Mouse (Mus musculus): ENCODE measurements around the gene Hdac10. TPM values are rescaled to one million over a fixed set of nuclear protein-coding genes. Genes with fewer than 3 reads are reported as not detected.
A peak's percentile ranks its signal among the peaks of the same experiment; 100 is the strongest.

Hdac10 gene
- total RNA-seq, 2 experiments from 2014 or later: 12.8 to 16.8 TPM

GRCm38 (mm10) chr15:89089248-89090051 lies 39.0 kb downstream of the Hdac10 start:
- DNase-seq (ENCODE audit: low spot score in 2 of 2): no peak
- intact Hi-C loops (cut with DNase I): loop anchor here (1.0 kb wide), 1 partner anchor 13 kb away; no protein-coding TSS in a partner anchor

- intact Hi-C loops (cut with DNase I): loop anchor here (1.0 kb wide), 1 partner anchor 12 kb away; no protein-coding TSS in a partner anchor
- peak; percentile 89 to 92 for DNase-seq (ENCODE audit: low spot score in 2 of 2)
Observed at GRCm38 (mm10) chr15:89088607-89089247, 39.8 kb downstream of the Hdac10 start, which contains the start of gene Selenoo. Gene Selenoo, plus strand, starts transcription at chr15:89089084.

- intact Hi-C loops (cut with DNase I): no loop called here
- DNase-seq (ENCODE audit: low spot score in 2 of 2): no peak
Observed at GRCm38 (mm10) chr15:89084826-89085225, 43.7 kb downstream of the Hdac10 start.

- intact Hi-C loops (cut with DNase I): no loop called here
Observed at GRCm38 (mm10) chr15:89083906-89084305, 44.6 kb downstream of the Hdac10 start.

GRCm38 (mm10) chr15:89078208-89078836 lies 50.2 kb downstream of the Hdac10 start:
- no peak for DNase-seq (ENCODE audit: low spot score in 2 of 2)
- intact Hi-C loops (cut with DNase I): no loop called here

More at GRCm38 (mm10) chr15:89083906-89084305, 44.6 kb downstream of the Hdac10 start:
- DNase-seq (ENCODE audit: low spot score in 2 of 2): no peak

GRCm38 (mm10) chr15:89076156-89076731 lies 52.3 kb downstream of the Hdac10 start:
- intact Hi-C loops (cut with DNase I): loop anchor here (1.0 kb wide), 1 partner anchor 13 kb away; the partner anchor contains the start of gene Selenoo
- peak; percentile 46 to 47 for DNase-seq (ENCODE audit: low spot score in 2 of 2)

GRCm38 (mm10) chr15:89075478-89076147 lies 52.9 kb downstream of the Hdac10 start:
- intact Hi-C loops (cut with DNase I): loop anchor here (1.0 to 2.0 kb wide), 2 partner anchors 14 to 15 kb away; partner anchors contain the start of gene Selenoo
- DNase-seq (ENCODE audit: low spot score in 2 of 2): peak; percentile 83 to 85

GRCm38 (mm10) chr15:89074613-89075477 lies 53.7 kb downstream of the Hdac10 start, which contains the start of gene Trabd:
Gene Trabd, plus strand, starts transcription at chr15:89075124.
- intact Hi-C loops (cut with DNase I): loop anchor here (2.0 kb wide), 1 partner anchor 14 kb away; no protein-coding TSS in a partner anchor
- DNase-seq (ENCODE audit: low spot score in 2 of 2): no peak

- DNase-seq (ENCODE audit: low spot score in 2 of 2): no peak
- intact Hi-C loops (cut with DNase I): loop anchor here (2.0 kb wide), 1 partner anchor 13 kb away; no protein-coding TSS in a partner anchor
Observed at GRCm38 (mm10) chr15:89073993-89074603, 54.4 kb downstream of the Hdac10 start.

Small RNA genes lying within 50 kb of the gene (microRNA-seq; reads per million reads assigned to microRNA genes)
- gene Mir7118: 2.3 reads per million

Other genes starting within 250 kb of the Hdac10 start
- 1 to 10 TPM; 1.1 to 2.1 TPM for gene Ttll8, start 174.3 kb downstream of the Hdac10 start, total RNA-seq (2021)
- 100 to 1,000 TPM in 1 of 2 experiments, 10 to 100 TPM in 1; 99.9 to 111 TPM for gene Mlc1, start 149.7 kb downstream of the Hdac10 start, total RNA-seq (2021)
- not detected for gene Mov10l1, start 145.8 kb downstream of the Hdac10 start, total RNA-seq (2021)
- gene Panx2, start 69.0 kb downstream of the Hdac10 start, total RNA-seq (2021): 100 to 1,000 TPM; 100 to 103 TPM
- gene Trabd, start 53.6 kb downstream of the Hdac10 start, total RNA-seq (2021): 10 to 100 TPM; 16.8 to 19.5 TPM
- gene Selenoo, start 39.6 kb downstream of the Hdac10 start, total RNA-seq (2021): 10 to 100 TPM; 22.6 to 23.1 TPM
- 10 to 100 TPM; 29.6 to 30.6 TPM for gene Tubgcp6, start 5.6 kb downstream of the Hdac10 start, total RNA-seq (2021)
- gene Mapk12, start 12.0 kb upstream of the Hdac10 start, total RNA-seq (2021): 10 to 100 TPM in 1 of 2 experiments, 1 to 10 TPM in 1; 6.1 to 11.1 TPM
- 10 to 100 TPM; 45.3 to 54.5 TPM for gene Mapk11, start 20.9 kb upstream of the Hdac10 start, total RNA-seq (2021)
- 10 to 100 TPM; 42.2 to 54.0 TPM for gene Plxnb2, start 52.1 kb upstream of the Hdac10 start, total RNA-seq (2021)
- gene Dennd6b, start 67.8 kb upstream of the Hdac10 start, total RNA-seq (2021): 10 to 100 TPM; 39.9 to 52.2 TPM
- 100 to 1,000 TPM; 162 to 167 TPM for gene Ppp6r2, start 82.9 kb upstream of the Hdac10 start, total RNA-seq (2021)
- 100 to 1,000 TPM; 241 to 247 TPM for gene Sbf1, start 186.6 kb upstream of the Hdac10 start, total RNA-seq (2021)
- not detected for gene Adm2, start 194.0 kb upstream of the Hdac10 start, total RNA-seq (2021)
- not detected for gene Miox, start 205.7 kb upstream of the Hdac10 start, total RNA-seq (2021)
- gene Lmf2, start 227.0 kb upstream of the Hdac10 start, total RNA-seq (2021): 10 to 100 TPM; 16.9 to 18.5 TPM
- 100 to 1,000 TPM in 1 of 2 experiments, 10 to 100 TPM in 1; 89.8 to 109 TPM for gene Ncaph2, start 227.0 kb upstream of the Hdac10 start, total RNA-seq (2021)
- 10 to 100 TPM; 24.0 to 32.2 TPM for gene Sco2, start 245.1 kb upstream of the Hdac10 start, total RNA-seq (2021)
- gene Tymp, start 248.3 kb upstream of the Hdac10 start, total RNA-seq (2021): 1 to 10 TPM; 1.2 to 1.5 TPM

Data from left cerebral cortex, postnatal 36 days (tissue).